Mouse (Mus musculus) right cerebral cortex, adult 18-20 months (tissue): ENCODE data around the gene Lpin3.

Experiments
- DNase-seq: peaks from one replicate; pipeline ENCODE4 v3.0.0; 2022; ENCODE audit warnings: mixed read lengths

Gene Lpin3

GRCm38 (mm10) chr2:160880453-160881195 lies at the start of gene Lpin3:
TSS of gene Lpin3 (plus strand) at chr2:160880670.
- peak; percentile 29 for DNase-seq

DNA sequence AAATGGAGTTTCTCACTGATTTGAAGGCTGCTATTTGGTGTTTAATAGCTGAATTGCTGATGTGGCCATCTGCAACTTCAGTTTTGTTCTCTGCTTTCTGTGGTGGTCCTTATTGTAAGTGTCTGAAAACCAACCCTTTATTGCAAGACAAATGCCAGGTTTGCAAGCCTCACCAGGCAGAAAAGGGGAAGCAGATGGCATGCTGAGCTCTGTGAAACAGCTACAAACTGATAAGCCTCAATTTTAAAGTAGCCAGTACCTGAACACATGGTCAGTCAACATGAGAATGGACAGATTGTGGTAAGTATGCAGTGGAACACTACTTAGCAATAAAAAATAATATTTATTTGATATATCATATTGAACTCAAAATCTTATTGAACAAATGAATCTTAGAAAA lies 39.6 kb upstream of the Lpin3 start:
- no peak for DNase-seq

DNA sequence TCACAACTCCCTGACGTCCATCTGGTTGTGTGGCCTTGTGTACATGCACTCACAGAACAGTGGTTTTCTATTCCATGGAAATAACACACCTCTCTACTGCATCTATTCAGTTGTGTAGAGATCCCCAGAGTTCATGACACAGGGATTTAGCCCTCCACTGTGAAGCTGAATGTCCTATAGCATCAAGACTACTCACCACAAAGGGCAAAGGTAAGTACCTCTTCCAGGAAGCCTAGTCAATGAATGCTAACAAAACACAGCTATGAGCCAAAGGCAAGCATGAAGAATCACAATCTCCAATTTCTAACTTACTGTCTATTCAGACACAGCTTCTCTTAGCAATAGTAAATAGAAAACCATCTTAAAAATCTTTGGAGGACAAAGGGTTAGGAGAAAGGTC lies 32.8 kb upstream of the Lpin3 start:
- DNase-seq, result no peak

DNA sequence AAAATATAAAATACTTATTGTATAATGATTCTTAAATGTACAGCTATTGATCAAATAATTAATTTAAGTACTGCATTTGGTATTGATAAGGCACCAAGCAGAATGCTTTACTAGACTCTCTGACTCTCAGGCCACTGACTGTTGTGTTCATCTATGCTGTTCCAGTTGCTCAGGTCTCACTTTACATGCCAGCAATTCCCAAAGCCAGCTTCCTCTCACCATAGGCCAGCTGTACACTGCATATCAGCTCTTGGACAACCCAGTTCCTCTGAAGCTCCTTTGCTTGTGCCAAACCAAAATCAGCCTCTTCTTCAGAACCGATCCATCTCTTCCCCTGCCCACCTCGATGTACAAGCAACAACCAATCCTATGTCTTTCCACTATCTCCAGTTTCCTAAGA lies 32.3 kb upstream of the Lpin3 start:
- no peak for DNase-seq

- DNase-seq, result no peak
Measured at GRCm38 (mm10) chr2:160849617-160850240, 30.7 kb upstream of the Lpin3 start.

DNA sequence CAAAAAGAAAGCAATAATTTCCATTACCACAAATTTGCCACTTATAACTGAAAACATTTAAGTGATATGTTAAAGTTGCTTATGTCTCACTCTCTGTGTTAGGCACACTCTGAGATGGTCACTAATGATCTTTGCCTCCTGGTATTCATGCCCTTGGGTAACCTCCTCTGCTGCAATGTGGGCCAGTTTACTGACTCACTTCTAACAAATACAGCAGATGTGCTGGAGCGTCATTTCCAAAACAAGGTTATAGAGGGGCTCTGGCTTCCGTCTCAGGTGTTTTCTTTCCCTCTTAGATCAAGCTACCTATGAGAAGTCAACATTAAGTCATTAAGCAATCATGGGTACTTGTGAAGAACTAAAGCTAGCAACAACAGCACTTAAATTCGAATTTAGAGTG lies 30.1 kb upstream of the Lpin3 start:
- no peak for DNase-seq

DNA sequence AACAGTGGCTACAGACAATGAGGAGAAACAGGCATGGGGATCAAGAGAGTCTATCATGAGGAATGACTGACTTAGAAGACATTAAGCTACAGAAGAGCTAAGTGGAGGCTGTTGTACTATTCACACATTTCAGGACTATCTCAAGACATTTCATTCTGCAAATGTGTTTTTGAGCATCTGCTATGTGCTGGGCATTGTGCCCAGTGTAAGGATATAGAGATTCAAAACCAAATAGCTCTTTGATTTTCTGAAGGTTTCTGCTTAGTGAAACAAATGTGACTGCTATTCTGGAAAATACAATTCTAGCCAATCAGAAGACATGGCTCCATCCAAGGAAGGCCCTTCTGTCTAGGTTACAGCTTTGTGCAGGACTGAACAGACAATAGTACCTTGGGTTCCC lies 25.8 kb upstream of the Lpin3 start:
- DNase-seq, result peak; percentile 74

DNA sequence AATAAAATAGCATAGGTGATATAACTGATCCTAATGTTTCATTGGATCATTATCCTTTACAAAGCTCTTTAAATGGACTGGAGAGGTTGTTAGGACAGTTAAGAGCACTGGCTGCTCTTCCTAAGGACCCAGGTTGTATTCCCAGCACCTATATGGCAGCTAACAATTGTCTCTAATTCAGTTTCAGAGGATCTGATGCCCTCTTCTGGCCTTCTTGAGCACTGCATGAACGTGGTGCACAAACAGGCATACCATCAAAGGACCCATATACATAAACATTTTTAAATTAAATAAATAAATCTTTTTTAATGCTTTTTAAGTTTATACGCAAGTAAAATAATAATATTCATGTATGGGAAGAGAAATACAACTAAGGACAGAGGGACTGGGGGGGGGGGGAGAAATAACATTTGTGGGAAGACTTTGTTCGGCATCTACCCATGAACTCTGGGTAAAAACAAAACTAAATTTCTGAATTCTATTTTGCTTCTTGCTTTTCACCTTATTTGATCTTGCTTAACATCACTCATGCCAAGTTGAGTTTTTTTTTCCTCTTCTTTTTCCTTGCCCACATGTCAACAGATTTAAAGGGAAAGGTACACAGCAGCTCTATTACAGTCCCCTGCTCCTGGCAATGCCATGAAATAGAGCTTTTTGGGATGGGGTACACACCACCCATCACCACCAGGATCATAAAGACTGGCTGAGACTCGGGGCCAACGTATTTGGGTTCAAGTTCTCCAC lies 23.9 kb upstream of the Lpin3 start:
- no peak for DNase-seq

DNA sequence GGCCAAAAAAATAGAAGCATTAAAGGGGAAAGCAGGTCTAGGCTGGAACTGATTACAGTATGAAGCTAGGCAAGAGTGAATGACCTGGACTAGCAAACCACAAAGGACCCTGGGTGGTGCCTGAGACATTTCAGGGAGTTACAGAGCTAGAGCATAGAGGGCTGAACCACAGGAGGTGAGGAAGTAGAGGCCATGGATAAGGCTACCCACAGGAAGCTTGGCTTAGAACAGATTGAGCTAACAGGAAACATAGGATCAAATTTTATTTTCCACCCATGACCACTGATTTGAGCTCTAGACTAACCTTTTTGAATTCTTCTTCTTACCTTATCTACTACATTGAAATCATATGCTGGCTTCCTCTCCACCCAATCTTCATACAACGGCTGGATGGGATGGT lies 20.1 kb upstream of the Lpin3 start:
- no peak for DNase-seq

- DNase-seq, result no peak
Measured at GRCm38 (mm10) chr2:160864112-160864511, 16.4 kb upstream of the Lpin3 start.

- no peak for DNase-seq
Measured at GRCm38 (mm10) chr2:160865266-160865665, 15.2 kb upstream of the Lpin3 start.

DNA sequence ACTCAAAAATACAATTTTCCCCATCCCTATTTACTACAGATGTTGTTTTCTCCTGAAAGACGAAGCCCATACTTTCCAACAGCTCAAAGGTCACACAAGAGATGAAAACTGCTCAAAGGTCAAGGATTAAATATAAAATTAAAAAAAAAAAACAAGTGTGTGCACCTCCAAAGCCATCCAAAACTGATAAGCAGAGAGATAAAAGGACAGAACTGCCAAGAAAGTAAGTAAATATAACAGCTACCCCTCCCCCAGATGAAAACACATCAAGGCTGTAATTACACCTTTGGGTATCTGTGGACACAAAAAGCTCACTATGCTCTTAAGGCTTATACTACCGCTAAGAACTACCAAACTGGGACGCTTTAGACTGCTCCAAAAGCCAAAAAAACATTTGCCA lies 11.0 kb upstream of the Lpin3 start:
- no peak for DNase-seq

DNA sequence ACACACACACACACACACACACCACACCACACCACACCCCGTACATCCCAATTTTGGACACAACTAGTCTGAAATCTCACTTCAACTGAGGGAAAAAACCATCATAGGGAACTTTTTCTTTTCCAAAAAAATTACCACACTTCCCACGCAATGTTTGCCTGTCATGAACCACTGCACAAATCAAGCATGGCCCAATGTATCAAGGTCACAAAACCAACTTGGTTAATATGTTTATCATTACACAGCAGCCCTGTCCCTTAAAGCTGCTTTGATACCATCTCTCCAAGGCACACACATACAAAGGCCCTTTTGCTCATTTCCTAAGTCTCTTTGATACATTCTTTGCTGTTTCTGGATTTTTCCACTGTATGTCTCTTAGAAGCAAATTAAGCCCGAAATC lies 9.2 kb upstream of the Lpin3 start:
- no peak for DNase-seq

GRCm38 (mm10) chr2:160872395-160872794 lies 8.1 kb upstream of the Lpin3 start:
- peak; percentile 76 for DNase-seq

DNA sequence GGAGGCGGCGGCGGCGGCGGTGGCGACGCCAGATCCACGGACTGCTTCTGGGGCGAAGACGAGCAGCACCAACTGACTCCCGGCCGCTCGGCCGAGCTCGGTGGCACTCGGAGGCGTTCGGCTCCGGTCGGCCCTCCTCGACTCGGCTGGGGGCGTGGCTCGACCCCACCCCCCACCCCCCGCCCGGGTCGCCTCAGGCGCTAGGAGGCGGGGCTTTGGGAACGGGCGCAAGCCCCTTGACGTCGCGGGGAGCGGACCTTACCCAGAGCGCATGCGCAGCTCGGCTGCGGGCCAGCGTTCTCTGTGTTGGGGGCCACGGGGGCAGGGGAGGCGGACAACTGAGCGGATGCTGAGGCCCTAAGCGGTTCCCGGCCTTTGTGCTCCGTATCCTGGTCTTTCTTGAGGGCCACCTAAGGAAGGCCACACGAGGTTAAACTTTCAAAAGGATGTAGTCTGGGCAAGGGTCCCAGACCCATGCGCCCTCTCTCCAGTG lies 7.5 kb upstream of the Lpin3 start, which contains the start of gene Zhx3:
Gene Zhx3 (minus strand): TSS at position 109 of the 493 bp plus-strand sequence.
- peak; percentile 92 for DNase-seq

- no peak for DNase-seq
Measured at GRCm38 (mm10) chr2:160874231-160874877, 6.1 kb upstream of the Lpin3 start.

- no peak for DNase-seq
Measured at GRCm38 (mm10) chr2:160876115-160876514, 4.4 kb upstream of the Lpin3 start.

- DNase-seq, result no peak
Measured at GRCm38 (mm10) chr2:160881462-160882101, 1.1 kb downstream of the Lpin3 start.

DNA sequence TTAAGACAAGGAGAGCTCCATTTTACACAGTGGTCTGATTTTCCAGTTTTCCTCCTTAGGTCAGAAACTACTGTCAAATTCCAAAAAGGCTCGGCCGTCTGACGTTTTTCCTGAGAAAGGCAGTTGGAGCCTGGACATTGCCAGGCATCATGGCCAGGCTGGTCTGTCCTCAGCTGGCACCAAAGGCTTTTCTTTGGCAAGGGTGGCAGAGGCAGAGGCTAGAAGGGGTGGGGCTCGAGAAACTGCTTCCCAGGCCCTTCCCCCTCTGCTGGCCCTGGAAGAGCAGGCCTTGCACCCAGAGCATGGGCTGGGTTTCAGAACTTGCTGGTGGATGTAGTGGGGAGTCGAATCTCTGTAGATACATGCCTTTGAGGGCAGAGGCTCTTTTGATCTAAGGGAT lies 2.0 kb downstream of the Lpin3 start:
- DNase-seq, result no peak

GRCm38 (mm10) chr2:160883912-160884311 lies 3.4 kb downstream of the Lpin3 start:
- DNase-seq, result peak; percentile 26

DNA sequence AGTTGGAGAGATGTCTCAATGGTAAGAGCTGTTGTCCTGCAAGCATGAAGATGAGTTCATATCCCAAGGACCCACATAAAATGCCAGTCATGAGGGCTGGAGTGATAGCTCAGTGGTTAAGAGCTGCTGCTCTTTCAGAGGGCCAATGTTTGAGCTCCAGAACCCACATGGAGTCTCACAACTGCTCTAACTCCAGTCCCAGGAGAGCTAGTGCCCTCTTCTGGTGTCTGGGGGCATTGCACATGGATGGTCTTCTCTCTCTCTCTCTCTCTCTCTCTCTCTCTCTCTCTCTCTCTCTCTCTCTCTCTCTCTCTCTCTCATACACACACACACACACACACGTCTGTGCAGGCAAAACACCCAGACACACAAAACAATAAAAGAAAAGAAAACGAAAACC lies 4.4 kb downstream of the Lpin3 start:
- DNase-seq, result no peak

DNA sequence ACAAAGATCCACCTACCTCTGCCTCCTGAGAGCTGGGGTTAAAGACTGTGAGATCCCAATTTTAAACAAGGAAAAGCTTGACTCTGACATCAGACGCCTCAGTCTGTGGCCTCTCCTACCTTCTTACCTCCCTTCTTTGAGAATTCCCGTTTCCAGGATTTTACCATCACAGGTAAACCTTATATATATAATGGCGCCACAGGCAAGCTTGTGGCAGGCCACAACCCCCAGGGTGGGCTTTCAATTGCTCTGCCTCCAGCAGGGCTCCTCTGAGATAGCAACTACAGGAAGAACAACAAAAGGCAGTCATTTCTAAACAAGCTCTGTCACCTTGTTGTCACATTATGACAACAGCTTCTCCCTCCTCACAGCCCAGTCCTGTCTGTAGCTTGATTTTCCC lies 5.8 kb downstream of the Lpin3 start:
- DNase-seq, result no peak

DNA sequence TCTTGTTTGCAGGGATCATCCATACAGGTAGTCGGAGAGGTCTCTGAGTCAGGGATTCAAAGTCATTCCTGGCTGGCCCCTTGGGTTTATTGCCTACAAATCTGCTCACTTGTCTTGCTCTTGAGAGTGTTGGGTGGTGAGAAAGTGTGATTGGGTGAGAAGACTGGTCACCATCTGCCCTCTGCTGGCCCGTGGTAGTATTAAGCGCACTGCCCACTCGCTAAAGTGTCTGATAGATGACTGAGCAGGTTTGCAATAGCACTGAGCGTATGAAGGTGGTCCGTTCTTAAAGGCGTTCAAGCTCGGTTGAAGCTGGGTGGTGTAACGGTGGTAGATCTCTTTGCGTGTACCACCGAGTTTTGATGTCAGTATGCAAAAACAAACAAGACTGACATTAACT lies 6.8 kb downstream of the Lpin3 start:
- peak; percentile 82 for DNase-seq
